Mouse (Mus musculus) right cerebral cortex, adult 2 months (tissue): ENCODE measurements around the gene Mfsd14a.
A peak's percentile ranks its signal among the peaks of the same experiment; 100 is the strongest.

Experiments used
- DNase-seq, 2 experiments: peaks; one replicate each; pipeline ENCODE4 v3.0.0; 2021 to 2022; ENCODE audit warnings: low spot score in 2 of 2

The Mfsd14a gene

GRCm38 (mm10) chr3:116601781-116602180, 60.7 kb downstream of the Mfsd14a start:
- DNase-seq: no peak

GRCm38 (mm10) chr3:116601005-116601404, 61.5 kb downstream of the Mfsd14a start:
- no peak for DNase-seq

- no peak for DNase-seq
Observed at GRCm38 (mm10) chr3:116599705-116600104, 62.8 kb downstream of the Mfsd14a start.

- DNase-seq: no peak
Observed at GRCm38 (mm10) chr3:116595603-116595991, 66.9 kb downstream of the Mfsd14a start.

GRCm38 (mm10) chr3:116594728-116595602, 67.5 kb downstream of the Mfsd14a start, which contains the start of gene Sass6:
Gene Sass6, plus strand, starts transcription at chr3:116594982.
- DNase-seq: peak; percentile 99 to 100

GRCm38 (mm10) chr3:116594076-116594727, 68.3 kb downstream of the Mfsd14a start:
- peak in 1 of 2 experiments; percentile 44 for DNase-seq

- peak; percentile 60 to 61 for DNase-seq
Observed at GRCm38 (mm10) chr3:116582201-116582600, 80.3 kb downstream of the Mfsd14a start.
